Mouse (Mus musculus) intestine, postnatal 0 days (tissue): ENCODE measurements around the gene Dars. TPM values are rescaled to one million over a fixed set of nuclear protein-coding genes. Genes with fewer than 3 reads are reported as not detected.
"Not testable (repeated sequence)": the region's sequence is repeated elsewhere in the genome, so short reads cannot be mapped to it uniquely, and the experiment has no call there.

Source experiments
- ATAC-seq: fragments of 200-750 bp; cut with Nextera tagmentation; 2 replicates; pipeline ENCODE4 v1.8.0; 2017; ENCODE audit warnings: mild to moderate bottlenecking, moderate TSS enrichment, moderate library complexity
- H3K27ac ChIP-seq: fragments of 300-500 bp; sonication (generic); 2 replicates; pipeline ENCODE4 v1.5.1; 2014; ENCODE audit warnings: mild to moderate bottlenecking, low read depth, low read length, moderate library complexity
- H3K27me3 ChIP-seq: fragments of 300-500 bp; sonication (generic); replicated peaks from 2 replicates; pipeline ENCODE4 v1.6.1; 2014; ENCODE audit warnings: low read length, mixed read lengths; ENCODE audit not compliant: control insufficient read depth, insufficient read depth
- H3K36me3 ChIP-seq: fragments of 300-500 bp; sonication (generic); 2 replicates; pipeline ENCODE4 v1.6.1; 2014; ENCODE audit warnings: mild to moderate bottlenecking, moderate library complexity; ENCODE audit not compliant: control insufficient read depth, insufficient read depth
- H3K4me1 ChIP-seq: fragments of 300-500 bp; sonication (generic); replicated peaks from 2 replicates; pipeline ENCODE4 v1.6.1; 2014; ENCODE audit warnings: antibody characterized with exemption, low read length, mixed read lengths; ENCODE audit not compliant: control insufficient read depth, insufficient read depth
- H3K4me2 ChIP-seq: fragments of 300-500 bp; sonication (generic); replicated peaks from 2 replicates; pipeline ENCODE4 v1.6.1; 2014; ENCODE audit warnings: low read depth, mild to moderate bottlenecking, moderate library complexity
- H3K4me3 ChIP-seq: fragments of 300-500 bp; sonication (generic); 2 replicates; pipeline ENCODE4 v1.5.1; 2014; ENCODE audit warnings: low read depth, low read length
- H3K9ac ChIP-seq: fragments of 300-500 bp; sonication (generic); 2 replicates; pipeline ENCODE4 v1.6.1; 2014; ENCODE audit warnings: mild to moderate bottlenecking, low read depth, low read length
- H3K9me3 ChIP-seq: fragments of 300-500 bp; sonication (generic); 2 replicates; pipeline ENCODE4 v1.6.1; 2016; ENCODE audit warnings: mixed run types; ENCODE audit not compliant: control insufficient read depth
- CTCF ChIP-seq: sonication (generic); IDR thresholded peaks from 2 replicates; pipeline ENCODE4 v1.5.1; 2016; ENCODE audit warnings: low read depth, mild to moderate bottlenecking, control low read depth, antibody characterized with exemption, moderate library complexity
- WGBS: fragments of 180-500 bp; shearing (Covaris S2); extraction: QIAGEN DNeasy Blood & Tissue Kit; methylation state at CpG from one replicate; pipeline ENCODE4 v1.1.7; 2014; 5-methylcytosine and 5-hydroxymethylcytosine counted together
- polyA plus RNA-seq: library from polyadenylated mRNA; unstranded; fragments of >200 nt; fragmentation: Nextera tagmentation; extraction: Ambion mirVana; gene quantifications from 2 replicates; pipeline ENCODE4 v1.2.1, GENCODE M21; 2015

Gene Dars
- polyA plus RNA-seq, 1 experiment from 2014 or later, result 68.0 TPM

DNA sequence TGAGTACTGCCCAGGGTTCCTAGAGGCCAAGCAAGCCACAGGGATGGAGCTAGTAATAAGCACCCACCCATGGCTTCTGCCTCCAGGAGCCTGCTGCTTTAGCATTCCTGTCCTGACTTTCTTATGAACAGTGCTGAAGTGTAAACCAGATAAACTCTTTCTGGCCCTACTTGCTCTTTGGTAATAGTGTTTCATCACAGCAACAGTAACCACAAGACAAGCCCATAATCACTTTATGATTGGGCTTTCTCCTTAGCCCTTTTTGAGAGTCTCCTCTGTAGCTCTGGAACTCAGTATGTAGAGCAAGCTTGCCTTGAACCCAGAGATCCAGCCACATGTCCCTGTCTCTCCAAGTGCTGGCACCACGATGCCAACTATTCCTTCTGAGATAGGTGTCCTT lies 86.9 kb downstream of the Dars start:
- H3K9ac ChIP-seq, result no peak overlapping the region
- H3K4me1 ChIP-seq, result no peaks in the 10 kb centered on the region
- H3K9me3 ChIP-seq, result no peaks in the 10 kb centered on the region
- H3K4me2 ChIP-seq, result no peak overlapping the region
- no peaks in the 10 kb centered on the region for H3K27me3 ChIP-seq
- WGBS, result 89% methylated on average over 1 of the region's 1 CpGs
- H3K4me3 ChIP-seq, result no peak overlapping the region
- no peak for ATAC-seq
- no peak overlapping the region for H3K27ac ChIP-seq
- H3K36me3 ChIP-seq, result peaks cover 44% of the 10 kb centered on the region
- no peak for TF ChIP-seq CTCF

DNA sequence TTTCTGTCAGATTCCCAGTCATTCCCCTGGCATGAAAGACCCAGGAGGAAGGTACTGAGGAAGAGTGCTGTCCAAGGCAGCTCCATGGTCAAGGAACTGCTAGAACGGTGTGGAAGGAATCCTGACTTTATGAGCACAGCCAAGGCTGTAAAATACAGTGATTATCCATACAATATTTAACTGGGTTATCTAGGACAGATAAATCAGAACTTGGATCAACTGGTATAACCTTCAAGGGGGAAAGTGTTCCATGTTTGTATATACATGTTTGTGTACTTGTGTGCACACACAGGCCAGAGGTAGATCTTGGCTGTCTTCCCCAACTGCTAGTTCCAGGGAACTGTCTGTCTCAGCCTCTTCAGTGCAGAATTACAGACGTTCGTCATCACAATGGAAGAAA lies 89.0 kb downstream of the Dars start, which contains the start of gene Lct:
Gene Lct (minus strand): TSS at position 101 of the 400 bp plus-strand sequence.
- peak within 1 kb of the TSS; percentile 28; the same call in 1 of the 2 replicates for H3K27ac ChIP-seq
- H3K4me3 ChIP-seq, result peak within 1 kb of the TSS; percentile 32
- no peak for TF ChIP-seq CTCF
- ATAC-seq, result no peak
- H3K9me3 ChIP-seq, result no peaks in the 10 kb centered on the region
- H3K36me3 ChIP-seq, result peaks cover 24% of the 10 kb centered on the region
- H3K9ac ChIP-seq, result peak within 1 kb of the TSS; percentile 31; the same call in 1 of the 2 replicates
- H3K4me2 ChIP-seq, result peak within 1 kb of the TSS; percentile 52
- no peaks in the 10 kb centered on the region for H3K27me3 ChIP-seq
- no peaks in the 10 kb centered on the region for H3K4me1 ChIP-seq
- 58% methylated on average over 3 of the region's 3 CpGs for WGBS

DNA sequence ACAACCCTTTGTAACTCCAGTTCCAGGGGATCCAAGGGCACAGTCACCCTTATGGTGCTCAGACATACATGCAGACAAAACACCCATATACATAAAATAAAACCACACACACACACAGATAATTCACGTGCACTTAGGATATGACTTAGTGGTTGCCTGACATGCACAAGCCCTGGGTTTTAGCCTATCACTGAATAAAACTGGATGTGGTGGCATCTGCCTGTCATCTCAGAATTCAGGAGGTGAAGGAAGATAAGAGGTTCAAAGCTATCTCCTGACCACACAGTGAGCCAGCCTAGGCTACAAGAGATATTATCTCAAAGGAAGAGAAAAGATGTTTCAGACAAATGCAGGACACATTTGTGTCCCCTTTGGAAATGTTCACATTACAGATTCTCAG lies 90.0 kb downstream of the Dars start:
- Histone ChIP-seq H3K27me3 (no peaks in the 10 kb centered on the region), H3K27ac (peak overlapping the region; percentile 28; the same call in 1 of the 2 replicates), H3K4me3 (peak overlapping the region; percentile 32), H3K9ac (peak overlapping the region; percentile 31; the same call in 1 of the 2 replicates), H3K36me3 (peaks cover 14% of the 10 kb centered on the region), H3K4me2 (peak overlapping the region; percentile 52), H3K9me3 (no peaks in the 10 kb centered on the region), H3K4me1 (no peaks in the 10 kb centered on the region)
- TF ChIP-seq CTCF, result no peak
- WGBS, result 78% methylated on average over 1 of the region's 1 CpGs
- no peak for ATAC-seq

DNA sequence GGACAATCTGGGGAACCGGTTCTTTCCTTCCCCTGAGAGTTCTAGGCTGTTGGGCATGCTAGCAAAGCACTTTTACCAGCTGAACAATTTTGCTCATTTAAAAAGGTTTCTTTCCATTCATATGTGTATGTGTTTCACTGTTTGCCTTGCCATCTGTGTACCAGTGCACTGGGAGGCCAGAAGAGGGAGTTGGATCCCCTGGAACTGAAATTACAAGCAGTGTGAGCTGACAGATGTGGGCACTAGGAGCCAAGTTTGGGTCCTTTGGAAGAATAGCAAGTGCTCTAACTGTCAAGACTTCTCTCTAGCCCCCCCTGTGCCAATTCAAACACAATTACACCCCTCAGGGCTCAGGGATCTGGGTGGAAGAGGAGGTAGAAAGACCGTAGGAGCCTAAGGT lies 92.4 kb downstream of the Dars start:
- H3K27ac ChIP-seq, result peak overlapping the region; percentile 37; the same call in 1 of the 2 replicates

DNA sequence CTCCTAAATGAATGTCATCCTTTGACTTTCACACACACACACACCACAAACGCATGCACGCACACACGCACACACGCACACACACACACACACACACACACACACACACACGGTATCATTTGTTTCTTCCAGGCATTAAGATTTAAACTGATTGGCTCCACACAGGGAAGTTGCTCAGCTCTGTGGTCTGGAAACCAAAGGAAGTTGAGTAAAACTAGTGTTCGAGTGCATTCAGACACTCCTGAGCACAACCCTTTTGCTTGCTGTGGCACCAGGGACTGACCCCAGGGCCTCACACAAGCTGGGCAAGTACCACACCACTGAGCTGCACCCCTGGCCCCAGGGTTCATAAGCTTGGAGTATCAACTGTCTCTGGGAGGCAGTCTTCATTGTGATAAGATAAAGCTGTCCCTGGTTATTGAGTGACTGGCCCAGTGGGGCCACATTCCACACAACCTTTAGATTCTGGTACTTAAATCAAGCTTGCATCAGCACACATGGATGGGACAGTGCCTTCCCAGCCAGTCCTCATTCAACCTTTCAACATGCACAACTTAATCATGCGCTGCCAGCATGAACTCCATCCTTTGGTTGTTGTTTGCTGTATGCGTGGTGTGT lies 94.0 kb downstream of the Dars start:
- Histone ChIP-seq H3K9ac (no peak overlapping the region), H3K27ac (peak overlapping the region; percentile 21; the same call in 1 of the 2 replicates), H3K4me1 (no peaks in the 10 kb centered on the region), H3K4me3 (no peak overlapping the region), H3K36me3 (peaks cover 4% of the 10 kb centered on the region; the same call in 1 of the 2 replicates), H3K27me3 (no peaks in the 10 kb centered on the region), H3K4me2 (0 out of 2 replicates have a peak overlapping the region, but pooled peaks have one; percentile 21), H3K9me3 (no peaks in the 10 kb centered on the region)
- TF ChIP-seq CTCF, result no peak
- peak; percentile 85 for ATAC-seq
- 66% methylated on average over 8 of the region's 8 CpGs for WGBS

More for the DNA sequence above, 92.4 kb downstream of the Dars start:
- H3K36me3 ChIP-seq, result peaks cover 4% of the 10 kb centered on the region; the same call in 1 of the 2 replicates
- WGBS, result 65% methylated on average over 2 of the region's 2 CpGs
- H3K4me3 ChIP-seq, result no peak overlapping the region
- peak; percentile 39 for TF ChIP-seq CTCF
- ATAC-seq, result no peak
- no peaks in the 10 kb centered on the region for H3K9me3 ChIP-seq
- H3K4me1 ChIP-seq, result no peaks in the 10 kb centered on the region
- no peaks in the 10 kb centered on the region for H3K27me3 ChIP-seq
- peak overlapping the region; percentile 18 for H3K4me2 ChIP-seq
- no peak overlapping the region for H3K9ac ChIP-seq

DNA sequence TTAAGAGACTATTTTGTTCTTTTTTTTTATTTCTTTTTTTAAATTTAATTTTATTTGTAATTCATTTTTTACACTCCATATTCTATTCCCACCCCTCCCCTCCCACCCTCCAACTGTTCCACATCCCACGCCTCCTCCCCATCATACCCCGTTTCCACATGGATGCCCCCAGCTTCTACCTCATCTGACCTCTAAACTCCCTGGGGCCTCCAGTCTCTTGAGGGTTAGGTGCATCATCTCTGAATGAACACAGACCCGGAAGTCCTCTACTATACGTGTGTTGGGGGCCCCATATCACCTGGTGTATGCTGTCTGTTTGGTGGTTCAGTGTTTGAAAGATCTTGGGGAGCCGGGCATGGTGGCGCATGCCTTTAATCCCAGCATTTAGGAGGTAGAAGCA lies 97.9 kb downstream of the Dars start:
- not testable (repeated sequence) for H3K4me2 ChIP-seq, H3K9me3 ChIP-seq, H3K27ac ChIP-seq, H3K36me3 ChIP-seq, H3K4me1 ChIP-seq, H3K27me3 ChIP-seq, H3K4me3 ChIP-seq, ATAC-seq, H3K9ac ChIP-seq
- WGBS, result 85% methylated on average over 6 of the region's 6 CpGs
